Mouse (Mus musculus): Measurements from ENCODE around the gene Kctd11.

DNA sequence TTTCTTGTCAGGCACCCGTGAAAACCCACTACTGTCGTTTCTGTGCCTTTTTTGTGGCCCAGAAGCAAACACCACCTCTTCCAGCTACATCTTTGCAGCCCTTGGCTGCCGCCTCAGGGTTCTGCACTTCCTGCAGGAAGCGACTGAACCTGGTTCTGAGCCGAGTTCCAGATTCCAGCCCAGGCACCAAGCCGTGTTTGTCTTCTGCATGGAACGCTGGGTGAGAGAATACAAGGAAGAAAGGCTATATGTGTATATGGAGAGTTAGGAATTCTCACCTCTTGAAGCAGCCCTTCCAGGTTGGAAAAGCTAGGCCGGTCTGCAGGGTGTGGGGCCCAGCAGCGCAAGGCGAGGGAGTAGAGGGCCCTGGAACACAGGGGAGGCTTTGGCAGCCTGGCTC lies 26.5 kb downstream of the Kctd11 start:
- TF ChIP-seq CTCF (IDR thresholded peaks at IDR 0.05) (no peak), POLR2A (IDR thresholded peaks at IDR 0.05; ENCODE audit: insufficient read depth, low read depth, low read length) (no peak)
